Mouse (Mus musculus) spleen, adult 18-20 months (tissue): ENCODE measurements around the gene Myo1d.

Experiments used
- DNase-seq, 2 experiments: peaks; one replicate each; pipeline ENCODE4 v3.0.0; 2022; ENCODE audit warnings: mixed read lengths in 2 of 2

Gene Myo1d

GRCm38 (mm10) chr11:80779527-80780344 lies at the start of gene Myo1d:
TSS of gene Myo1d (minus strand) at chr11:80780025.
- peak; percentile 76 to 86 for DNase-seq

GRCm38 (mm10) chr11:80821794-80822193 lies 42.0 kb upstream of the Myo1d start:
- no peak for DNase-seq

- DNase-seq: no peak
Observed at GRCm38 (mm10) chr11:80821296-80821695, 41.5 kb upstream of the Myo1d start.

GRCm38 (mm10) chr11:80820085-80820484 lies 40.3 kb upstream of the Myo1d start:
- DNase-seq: no peak

GRCm38 (mm10) chr11:80818060-80818697 lies 38.4 kb upstream of the Myo1d start:
- peak; percentile 10 to 41 for DNase-seq

- DNase-seq: no peak
Observed at GRCm38 (mm10) chr11:80815354-80815753, 35.5 kb upstream of the Myo1d start.

GRCm38 (mm10) chr11:80811156-80811555 lies 31.3 kb upstream of the Myo1d start:
- no peak for DNase-seq

GRCm38 (mm10) chr11:80809993-80810821 lies 30.4 kb upstream of the Myo1d start, which contains the start of gene Tmem98:
TSS of gene Tmem98 (plus strand) at chr11:80810175.
- no peak for DNase-seq

- DNase-seq: no peak
Observed at GRCm38 (mm10) chr11:80809666-80809992, 29.8 kb upstream of the Myo1d start.

GRCm38 (mm10) chr11:80808551-80809070 lies 28.8 kb upstream of the Myo1d start:
- no peak for DNase-seq

GRCm38 (mm10) chr11:80802706-80803105 lies 22.9 kb upstream of the Myo1d start:
- no peak for DNase-seq

GRCm38 (mm10) chr11:80799979-80800378 lies 20.2 kb upstream of the Myo1d start:
- no peak for DNase-seq

GRCm38 (mm10) chr11:80795431-80795830 lies 15.6 kb upstream of the Myo1d start:
- DNase-seq: no peak

- no peak for DNase-seq
Observed at GRCm38 (mm10) chr11:80794290-80794689, 14.5 kb upstream of the Myo1d start.

- no peak for DNase-seq
Observed at GRCm38 (mm10) chr11:80793386-80793785, 13.6 kb upstream of the Myo1d start.

GRCm38 (mm10) chr11:80791677-80792432 lies 12.0 kb upstream of the Myo1d start:
- DNase-seq: no peak

- DNase-seq: no peak
Observed at GRCm38 (mm10) chr11:80790413-80790812, 10.6 kb upstream of the Myo1d start.

- no peak for DNase-seq
Observed at GRCm38 (mm10) chr11:80789647-80790240, 9.9 kb upstream of the Myo1d start.

- DNase-seq: no peak
Observed at GRCm38 (mm10) chr11:80785672-80786071, 5.8 kb upstream of the Myo1d start.

- no peak for DNase-seq
Observed at GRCm38 (mm10) chr11:80784294-80784743, 4.5 kb upstream of the Myo1d start.

GRCm38 (mm10) chr11:80783460-80783859 lies 3.6 kb upstream of the Myo1d start:
- DNase-seq: no peak

- DNase-seq: no peak
Observed at GRCm38 (mm10) chr11:80781535-80781934, 1.7 kb upstream of the Myo1d start.
